Mouse (Mus musculus): Measurements from ENCODE around the gene Stat4. TPM values are rescaled to one million over a fixed set of nuclear protein-coding genes. Genes with fewer than 3 reads are reported as not detected.

Stat4 gene
- total and polyA plus RNA-seq, 3 experiments: 11.4 to 17.5 (median 16.7) TPM

DNA sequence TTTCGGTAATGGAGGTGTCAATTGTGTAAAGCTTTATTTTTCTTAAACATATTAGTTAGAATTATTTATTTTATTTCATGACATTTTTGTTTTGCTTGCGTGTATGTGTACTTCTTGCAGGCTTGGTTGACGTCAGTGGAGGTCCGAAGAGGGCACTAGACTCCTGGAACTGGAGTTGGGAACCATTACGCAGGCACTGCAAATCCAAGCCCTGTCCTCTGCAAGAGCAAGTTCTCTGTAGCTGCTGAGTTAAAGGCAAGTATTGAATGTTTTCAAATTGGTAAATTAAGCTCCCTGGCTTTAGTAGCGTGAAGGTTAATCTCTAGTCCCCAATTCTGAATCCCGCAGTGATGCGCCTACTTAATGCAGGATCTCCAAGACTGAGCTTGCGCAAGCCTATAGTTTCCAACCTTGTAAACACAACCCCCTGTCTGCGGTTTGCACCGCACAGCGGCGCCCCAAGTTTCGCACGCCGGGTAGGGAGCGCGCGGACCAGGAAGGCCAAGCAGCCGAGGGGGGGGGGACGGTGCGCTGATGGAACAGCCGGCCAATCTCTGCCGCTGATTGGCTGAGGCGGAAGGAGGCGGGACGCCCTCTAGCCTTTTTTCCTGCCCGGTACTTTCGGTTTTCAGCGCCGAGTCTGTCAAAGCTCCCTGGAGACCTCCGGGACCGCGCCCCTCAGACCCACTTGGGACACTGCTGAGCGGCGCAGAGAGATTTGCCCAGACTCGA, 132.1 kb downstream of the Stat4 start, which contains the start of gene Stat1:
Gene Stat1 (plus strand): TSS at position 581 of the 732 bp plus-strand sequence.
- dilution Hi-C loops (cut with MboI; ENCODE audit: extremely low pct_ligation_motif_present, extremely low pct_unique_long_range_greater_than_20kb, low sequenced_read_pairs): no loop called here
- H3K4me1 ChIP-seq (ENCODE audit: control insufficient read depth in 1 of 2, insufficient read depth in 2 of 2): peaks cover 9 to 39% of the 10 kb centered on the region in 2 experiments

GRCm38 (mm10) chr1:52119691-52120090, 132.7 kb downstream of the Stat4 start:
- dilution Hi-C loops (cut with MboI; ENCODE audit: extremely low pct_ligation_motif_present, extremely low pct_unique_long_range_greater_than_20kb, low sequenced_read_pairs) (no loop called here), in situ Hi-C loops (cut with MboI; ENCODE audit: low pct_ligation_motif_present, low pct_unique_long_range_greater_than_20kb, low sequenced_read_pairs) (loop anchor here (25.0 kb wide), 1 partner anchor 518 kb away; the partner anchor contains the start of gene Nemp2)
- DNase-seq (ENCODE audit: extremely low read depth): no peak
- Histone ChIP-seq H3K4me1 (ENCODE audit: control insufficient read depth in 1 of 2, insufficient read depth in 2 of 2) (peaks cover 10 to 41% of the 10 kb centered on the region in 2 experiments), H3K9ac (ENCODE audit: insufficient read depth, low read depth) (peak overlapping the region; percentile 74), H3K27ac (ENCODE audit: insufficient read depth, low read depth) (peak overlapping the region; percentile 56), H3K36me3 (replicated peaks in 1 of 2; ENCODE audit: control insufficient read depth in 1 of 2, insufficient read depth in 1 of 2, low read length in 1 of 2) (peaks cover 23 to 31% of the 10 kb centered on the region in 2 experiments), H3K27me3 (replicated peaks) (peaks cover 2% of the 10 kb centered on the region), H3K79me2 (replicated peaks; ENCODE audit: control insufficient read depth, extremely low read depth, insufficient read depth, poor library complexity, severe bottlenecking) (peaks cover 40% of the 10 kb centered on the region), H3K4me2 (ENCODE audit: insufficient read depth, low read depth, poor library complexity, severe bottlenecking) (peak overlapping the region; percentile 92; the same call in 1 of the 2 replicates), H3K9me3 (replicated peaks; ENCODE audit: low read length) (no peaks in the 10 kb centered on the region), H3K4me3 (replicated peaks in 1 of 3; ENCODE audit: low read depth in 2 of 3, low read length in 2 of 3, poor library complexity in 1 of 3) (peak overlapping the region; percentile 57 to 98 (median 93))
- TF ChIP-seq HCFC1 (IDR thresholded peaks at IDR 0.05; ENCODE audit: low read depth, low read length) (no peak), ZKSCAN1 (IDR thresholded peaks at IDR 0.05; ENCODE audit: borderline replicate concordance, low read depth, low read length) (no peak), JUND (conservative IDR thresholded peaks at IDR 0.05; ENCODE audit: low read depth, low read length) (no peak), BHLHE40 (IDR thresholded peaks at IDR 0.05; ENCODE audit: low read depth, low read length) (no peak), ZC3H11A (IDR thresholded peaks at IDR 0.05; ENCODE audit: low read depth, low read length) (no peak), CHD1 (IDR thresholded peaks at IDR 0.05; ENCODE audit: low read depth, low read length) (no peak), NELFE (IDR thresholded peaks at IDR 0.05; ENCODE audit: low read depth, low read length) (no peak), RAD21 (IDR thresholded peaks at IDR 0.05; ENCODE audit: low read depth, low read length) (no peak), UBTF (IDR thresholded peaks at IDR 0.05; ENCODE audit: low read depth, low read length) (no peak), POLR2A (IDR thresholded peaks at IDR 0.05; ENCODE audit: low read depth, low read length) (no peak), MEF2A (IDR thresholded peaks at IDR 0.05; ENCODE audit: borderline replicate concordance, low read depth, low read length) (no peak)

More for the DNA sequence above, 132.1 kb downstream of the Stat4 start, which contains the start of gene Stat1:
- Histone ChIP-seq H3K36me3 (replicated peaks in 1 of 2; ENCODE audit: control insufficient read depth in 1 of 2, insufficient read depth in 1 of 2, low read length in 1 of 2) (peaks cover 19 to 25% of the 10 kb centered on the region in 2 experiments), H3K4me2 (ENCODE audit: insufficient read depth, low read depth, poor library complexity, severe bottlenecking) (peak within 1 kb of the TSS; percentile 94), H3K4me3 (replicated peaks in 1 of 3; ENCODE audit: low read depth in 2 of 3, low read length in 2 of 3, poor library complexity in 1 of 3) (peak within 1 kb of the TSS; percentile 57 to 98 (median 93)), H3K9me3 (replicated peaks; ENCODE audit: low read length) (no peaks in the 10 kb centered on the region), H3K79me2 (replicated peaks; ENCODE audit: control insufficient read depth, extremely low read depth, insufficient read depth, poor library complexity, severe bottlenecking) (peaks cover 36% of the 10 kb centered on the region), H3K27ac (ENCODE audit: insufficient read depth, low read depth) (peak within 1 kb of the TSS; percentile 84), H3K9ac (ENCODE audit: insufficient read depth, low read depth) (peak within 1 kb of the TSS; percentile 75), H3K27me3 (replicated peaks) (peaks cover 2% of the 10 kb centered on the region)
- in situ Hi-C loops (cut with MboI; ENCODE audit: low pct_ligation_motif_present, low pct_unique_long_range_greater_than_20kb, low sequenced_read_pairs): loop anchor here (25.0 kb wide), 1 partner anchor 518 kb away; the partner anchor contains the start of gene Nemp2
- peak; percentile 92 for DNase-seq (ENCODE audit: extremely low read depth)
- peak; percentile 86 for TF ChIP-seq ETS1 (conservative IDR thresholded peaks at IDR 0.05; ENCODE audit: low read depth, low read length)
- peak; percentile 20; the same call in 1 of the 2 replicates for TF ChIP-seq USF1 (IDR thresholded peaks at IDR 0.05; ENCODE audit: low read depth, low read length)
- TF ChIP-seq UBTF (IDR thresholded peaks at IDR 0.05; ENCODE audit: low read depth, low read length): no peak
- peak; percentile 12; the same call in 1 of the 2 replicates for TF ChIP-seq EP300 (IDR thresholded peaks at IDR 0.05; ENCODE audit: low read length)
- TF ChIP-seq TCF12 (IDR thresholded peaks at IDR 0.05; ENCODE audit: low read depth, low read length): peak; percentile 94
- no peak for TF ChIP-seq USF2 (conservative IDR thresholded peaks at IDR 0.05; ENCODE audit: low read depth, low read length)
- TF ChIP-seq IRF4 (IDR thresholded peaks at IDR 0.05; ENCODE audit: low read depth, low read length): peak; percentile 92
- TF ChIP-seq KAT2A (IDR thresholded peaks at IDR 0.05; ENCODE audit: insufficient replicate concordance, low read length): 0 out of 2 replicates have a peak, but pooled peaks have one; percentile 68
- no peak for TF ChIP-seq SMC3 (IDR thresholded peaks at IDR 0.05; ENCODE audit: low read depth, low read length)
- TF ChIP-seq BHLHE40 (IDR thresholded peaks at IDR 0.05; ENCODE audit: low read depth, low read length): peak; percentile 84
- TF ChIP-seq MYC (IDR thresholded peaks at IDR 0.05; ENCODE audit: low read depth, low read length): 0 out of 2 replicates have a peak, but pooled peaks have one; percentile 13
- 0 out of 2 replicates have a peak, but pooled peaks have one; percentile 20 for TF ChIP-seq ZMIZ1 (IDR thresholded peaks at IDR 0.05; ENCODE audit: low read depth, low read length)
- 0 out of 4 replicates have a peak, but pooled peaks of 1 of the 2 experiments have one; percentile 21 for TF ChIP-seq CTCF (conservative IDR thresholded peaks at IDR 0.05 in 1 of 2, IDR thresholded peaks at IDR 0.05 in 1 of 2; ENCODE audit: low read depth in 2 of 2, low read length in 2 of 2)
- TF ChIP-seq JUND (conservative IDR thresholded peaks at IDR 0.05; ENCODE audit: low read depth, low read length): no peak
- TF ChIP-seq GABPA (IDR thresholded peaks at IDR 0.05; ENCODE audit: insufficient replicate concordance, low read depth, low read length): no peak
- TF ChIP-seq MEF2A (IDR thresholded peaks at IDR 0.05; ENCODE audit: borderline replicate concordance, low read depth, low read length): peak; percentile 81
- peak; percentile 90 for TF ChIP-seq MAZ (IDR thresholded peaks at IDR 0.05; ENCODE audit: low read depth, low read length)
- no peak; the same call in 1 of the 2 replicates for TF ChIP-seq CHD1 (IDR thresholded peaks at IDR 0.05; ENCODE audit: low read depth, low read length)
- 0 out of 2 replicates have a peak, but pooled peaks have one; percentile 40 for TF ChIP-seq MAFK (IDR thresholded peaks at IDR 0.05; ENCODE audit: insufficient replicate concordance, low read length)
- peak; percentile 93 for TF ChIP-seq ELF1 (IDR thresholded peaks at IDR 0.05; ENCODE audit: low read depth, low read length)
- TF ChIP-seq ZNF384 (IDR thresholded peaks at IDR 0.05; ENCODE audit: low read depth, low read length): peak; percentile 38; the same call in 1 of the 2 replicates
- TF ChIP-seq HCFC1 (IDR thresholded peaks at IDR 0.05; ENCODE audit: low read depth, low read length): peak; percentile 76
- no peak for TF ChIP-seq NELFE (IDR thresholded peaks at IDR 0.05; ENCODE audit: low read depth, low read length)
- TF ChIP-seq ZC3H11A (IDR thresholded peaks at IDR 0.05; ENCODE audit: low read depth, low read length): no peak
- no peak for TF ChIP-seq RAD21 (IDR thresholded peaks at IDR 0.05; ENCODE audit: low read depth, low read length)
- no peak for TF ChIP-seq PAX5 (IDR thresholded peaks at IDR 0.05; ENCODE audit: low read length)
- TF ChIP-seq SIN3A (IDR thresholded peaks at IDR 0.05; ENCODE audit: low read length): peak; percentile 91
- TF ChIP-seq CHD2 (IDR thresholded peaks at IDR 0.05; ENCODE audit: low read length): peak; percentile 74
- TF ChIP-seq POLR2AphosphoS2 (IDR thresholded peaks at IDR 0.05; ENCODE audit: low read depth, low read length): no peak
- no peak for TF ChIP-seq ZKSCAN1 (IDR thresholded peaks at IDR 0.05; ENCODE audit: borderline replicate concordance, low read depth, low read length)
- peak; percentile 71 for TF ChIP-seq MXI1 (IDR thresholded peaks at IDR 0.05; ENCODE audit: low read depth, low read length)
- no peak for TF ChIP-seq TBP (conservative IDR thresholded peaks at IDR 0.05; ENCODE audit: low read depth, low read length)
- TF ChIP-seq MAX (IDR thresholded peaks at IDR 0.05; ENCODE audit: low read length): peak; percentile 74; the same call in 1 of the 2 replicates
- TF ChIP-seq E2F4 (IDR thresholded peaks at IDR 0.05; ENCODE audit: insufficient replicate concordance, low read depth, low read length): no peak
- peak; percentile 47; the same call in 1 of the 2 replicates for TF ChIP-seq POLR2A (IDR thresholded peaks at IDR 0.05; ENCODE audit: low read depth, low read length)
- TF ChIP-seq RCOR1 (conservative IDR thresholded peaks at IDR 0.05; ENCODE audit: low read depth, low read length): no peak
- peak; percentile 77 for TF ChIP-seq NRF1 (IDR thresholded peaks at IDR 0.05; ENCODE audit: low read depth, low read length)
- 0 out of 2 replicates have a peak, but pooled peaks have one; percentile 5 for TF ChIP-seq JUN (IDR thresholded peaks at IDR 0.05; ENCODE audit: insufficient read depth, low read depth, low read length)
